Mouse (Mus musculus): ENCODE results near the gene Serpinb9f. TPM values are rescaled to one million over a fixed set of nuclear protein-coding genes. Genes with fewer than 3 reads are reported as not detected.
"Not testable (repeated sequence)": the region's sequence is repeated elsewhere in the genome, so short reads cannot be mapped to it uniquely, and the experiment has no call there.

Gene Serpinb9f
- not detected in 2 replicates for polyA plus RNA-seq (2015; fragmentation: Nextera tagmentation; extraction: Ambion mirVana)

DNA sequence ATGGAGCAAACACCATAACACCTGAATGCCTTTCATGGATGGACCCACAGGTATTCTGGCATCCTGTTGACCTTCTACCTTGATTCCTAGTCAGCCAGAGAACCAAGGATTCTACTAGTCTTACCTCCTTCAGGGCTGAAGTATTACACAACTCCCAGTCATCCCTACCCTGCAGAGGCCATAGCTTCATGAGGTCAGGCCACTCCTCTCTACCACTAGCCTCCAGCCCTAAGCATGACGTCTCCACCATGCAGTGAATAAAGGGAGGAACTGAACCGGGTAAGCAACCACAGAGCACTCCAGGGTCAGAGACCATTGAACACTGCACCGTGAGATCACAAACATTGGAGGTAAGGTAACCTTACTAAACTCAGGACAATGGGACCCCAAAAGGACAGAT, at the start of gene Serpinb9f:
Serpinb9f (plus strand) TSS at position 301 of the 400 bp plus-strand sequence.
- H3K9me3 ChIP-seq (replicated peaks); H3K4me1 ChIP-seq (replicated peaks); H3K9ac ChIP-seq; ATAC-seq (ENCODE audit: insufficient read depth); H3K4me3 ChIP-seq (replicated peaks); H3K4me2 ChIP-seq; H3K36me3 ChIP-seq (replicated peaks); H3K27ac ChIP-seq (replicated peaks); H3K27me3 ChIP-seq: not testable (repeated sequence)
- WGBS (ENCODE audit: insufficient replicate concordance), result 47% methylated on average over 3 of the region's 3 CpGs

DNA sequence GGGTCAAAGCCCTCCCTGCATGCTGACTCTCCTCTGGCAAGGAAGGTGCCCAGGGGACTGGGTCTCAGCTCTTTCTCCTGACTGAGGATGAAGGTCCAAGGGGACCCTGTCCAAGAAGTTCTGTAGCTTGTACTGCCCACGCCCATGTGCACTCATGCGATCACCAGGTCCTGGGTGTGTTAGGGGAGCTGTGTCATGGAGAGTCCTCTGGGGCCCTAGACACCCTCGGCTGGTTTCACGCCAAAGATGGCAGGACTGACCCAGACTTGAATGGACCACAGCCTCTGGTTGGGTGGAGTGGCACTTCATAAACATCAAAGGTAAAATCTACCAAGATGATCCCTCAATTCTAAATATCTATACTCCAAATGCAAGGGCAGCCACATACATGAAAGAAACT, 15.2 kb upstream of the Serpinb9f start:
- 55% methylated on average over 4 of the region's 4 CpGs for WGBS (ENCODE audit: insufficient replicate concordance)
- H3K4me2 ChIP-seq; H3K4me1 ChIP-seq (replicated peaks); H3K27ac ChIP-seq (replicated peaks); H3K4me3 ChIP-seq (replicated peaks); H3K9ac ChIP-seq; H3K9me3 ChIP-seq (replicated peaks); ATAC-seq (ENCODE audit: insufficient read depth); H3K27me3 ChIP-seq; H3K36me3 ChIP-seq (replicated peaks): not testable (repeated sequence)

DNA sequence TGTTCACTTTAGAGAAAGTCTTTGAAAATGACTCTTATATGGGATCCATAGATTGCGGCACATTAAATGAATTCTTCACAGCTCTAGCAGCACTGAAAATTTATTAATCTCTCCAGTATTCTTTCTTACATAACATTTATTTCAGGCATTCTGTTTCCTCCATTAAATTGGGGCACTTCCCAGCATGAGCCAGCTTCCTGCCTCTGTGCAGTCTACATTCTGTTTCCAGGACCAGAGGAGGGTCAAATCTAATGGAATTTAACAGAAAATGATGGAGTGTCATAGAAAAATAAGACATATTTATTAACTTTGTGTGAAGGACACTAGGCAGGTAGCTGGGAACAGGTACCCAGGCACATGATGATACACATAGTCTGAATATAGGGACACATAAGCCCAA, 32.8 kb downstream of the Serpinb9f start:
- not testable (repeated sequence) for H3K4me2 ChIP-seq; H3K27me3 ChIP-seq; H3K36me3 ChIP-seq (replicated peaks); H3K9me3 ChIP-seq (replicated peaks); H3K9ac ChIP-seq; H3K4me3 ChIP-seq (replicated peaks); H3K4me1 ChIP-seq (replicated peaks); H3K27ac ChIP-seq (replicated peaks); ATAC-seq (ENCODE audit: insufficient read depth)
- 86% methylated on average over 1 of the region's 1 CpGs for WGBS (ENCODE audit: insufficient replicate concordance)

Other genes starting within 250 kb of the Serpinb9f start
- 0.07 TPM in 1 of 2 replicates, not detected in the other for gene Serpinb1b, start 245.5 kb upstream of the Serpinb9f start, polyA plus RNA-seq (2015; fragmentation: Nextera tagmentation; extraction: Ambion mirVana)
- gene Serpinb9c, start 164.3 kb upstream of the Serpinb9f start, polyA plus RNA-seq (2015; fragmentation: Nextera tagmentation; extraction: Ambion mirVana), result not detected in 2 replicates
- gene Serpinb9d, start 131.1 kb upstream of the Serpinb9f start, polyA plus RNA-seq (2015; fragmentation: Nextera tagmentation; extraction: Ambion mirVana), result not detected in 2 replicates
- not detected in 2 replicates for gene Serpinb9e, start 74.5 kb upstream of the Serpinb9f start, polyA plus RNA-seq (2015; fragmentation: Nextera tagmentation; extraction: Ambion mirVana)
- not detected in 2 replicates for gene Gm11397, start 71.7 kb downstream of the Serpinb9f start, polyA plus RNA-seq (2015; fragmentation: Nextera tagmentation; extraction: Ambion mirVana)
- gene Serpinb9g, start 160.7 kb downstream of the Serpinb9f start, polyA plus RNA-seq (2015; fragmentation: Nextera tagmentation; extraction: Ambion mirVana), result not detected in 2 replicates

All from liver, embryonic 15.5 days (tissue).